Mouse (Mus musculus) megakaryocyte-erythroid progenitor cell, adult 5-6 weeks (primary cell): ENCODE data around the gene Foxk2. TPM values are rescaled to one million over a fixed set of nuclear protein-coding genes. Genes with fewer than 3 reads are reported as not detected.
A peak's percentile ranks its signal among the peaks of the same experiment; 100 is the strongest.

Source experiments
- ATAC-seq: replicated peaks from 2 replicates; pipeline ENCODE4 v1.8.0; 2016; ENCODE audit warnings: mild to moderate bottlenecking, inconsistent platforms; ENCODE audit not compliant: severe bottlenecking, poor library complexity, low FRiP score, low TSS enrichment
- total RNA-seq, 2 experiments: library from RNA; stranded (forward) in 1 of 2; stranded (reverse) in 1 of 2; fragments of 200-1000, 215-1000 nt in 1 of 2; fragments of >200 nt in 1 of 2; fragmentation: Nextera tagmentation in 1 of 2; gene quantifications; 2 replicates each; pipeline ENCODE4 v1.2.3; 2014 to 2017

Foxk2 gene
- total RNA-seq, 2 experiments from 2014 or later = 27.3 to 40.4 TPM

DNA sequence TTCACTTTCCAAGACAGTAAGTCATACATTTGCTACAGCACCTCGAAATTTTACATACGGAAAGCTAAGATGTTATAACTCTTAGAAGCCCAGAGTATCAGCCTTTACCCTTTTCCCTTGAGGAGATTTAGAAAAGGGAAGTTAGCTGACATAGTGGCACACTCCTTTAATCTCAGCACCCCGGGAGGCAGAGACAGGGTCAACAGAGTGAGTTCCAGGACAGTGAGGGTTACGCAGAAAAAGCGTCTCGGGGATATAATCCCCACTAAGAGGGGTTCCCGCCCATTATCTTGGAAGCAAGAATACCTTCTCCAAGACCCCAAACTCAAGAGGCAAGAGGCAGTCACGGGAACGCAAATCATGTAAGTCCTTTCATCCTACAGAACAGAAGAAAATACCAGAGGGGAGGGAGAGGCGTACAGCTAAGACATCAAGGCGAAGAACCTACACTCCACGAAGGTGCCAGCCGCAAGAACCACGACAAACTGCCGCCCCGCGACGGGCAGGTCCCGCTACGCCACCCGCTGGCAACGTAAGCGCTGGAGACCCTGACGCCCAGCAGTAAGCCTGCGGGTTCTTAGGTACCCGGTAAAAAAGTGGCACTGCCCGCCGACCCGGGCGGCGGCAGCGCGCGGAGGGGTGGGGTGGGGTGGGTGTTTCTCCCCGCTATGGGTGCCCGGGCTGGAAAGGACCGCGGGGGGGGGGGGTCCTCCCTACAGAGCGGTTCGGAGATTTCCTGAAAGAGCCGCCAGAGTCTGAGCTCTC lies 93.7 kb downstream of the Foxk2 start:
- ATAC-seq = 0 out of 2 replicates have a peak, but pooled peaks have one; percentile 33

DNA sequence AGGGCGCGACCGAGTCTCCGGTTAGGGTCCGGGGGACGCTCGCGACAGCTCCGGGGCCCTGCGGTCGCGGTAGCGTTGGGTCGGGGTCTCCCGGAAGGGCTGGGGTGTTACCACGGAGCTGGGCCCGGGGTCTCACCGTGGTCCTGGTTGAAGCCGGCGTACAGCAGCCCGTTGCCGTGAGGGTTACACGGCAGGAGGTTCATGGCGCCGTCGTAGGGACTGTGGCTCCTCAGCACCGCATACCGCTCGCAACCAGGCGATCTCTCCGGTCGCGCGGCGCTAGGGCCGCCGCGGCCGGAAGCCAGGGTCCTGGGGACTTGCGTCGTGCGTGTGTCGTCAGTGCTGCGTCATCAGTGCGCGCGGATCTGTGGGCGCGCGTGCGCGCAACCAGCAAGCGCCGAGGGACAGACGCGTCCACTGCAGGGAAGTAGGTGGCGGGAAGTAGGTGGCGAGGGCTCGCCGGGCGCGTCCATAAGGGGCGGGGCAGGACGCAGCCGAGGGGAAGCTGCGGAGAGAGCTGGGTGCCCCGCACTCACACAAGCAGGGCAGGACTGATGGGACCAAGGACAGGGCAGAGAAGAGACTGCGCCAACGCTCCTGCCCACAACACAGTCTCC lies 94.4 kb downstream of the Foxk2 start, which contains the start of gene Wdr45b:
TSS of gene Wdr45b (minus strand) at position 355 of the 617 bp plus-strand sequence.
- ATAC-seq = peak; percentile 94

Other genes with a start within 250 kb of the Foxk2 start
- gene Cd7, start 220.6 kb upstream of the Foxk2 start, total RNA-seq (2014; fragmentation: Nextera tagmentation) = 16.6 TPM in 2 replicates
- gene Cd7, start 220.6 kb upstream of the Foxk2 start, total RNA-seq (2017) = 1.2 and 6.7 TPM in 2 replicates
- not detected in 2 replicates for gene Sectm1b, start 196.4 kb upstream of the Foxk2 start, total RNA-seq (2014; fragmentation: Nextera tagmentation)
- not detected in 2 replicates for gene Sectm1b, start 196.4 kb upstream of the Foxk2 start, total RNA-seq (2017)
- not detected in 2 replicates for gene Sectm1a, start 178.8 kb upstream of the Foxk2 start, total RNA-seq (2014; fragmentation: Nextera tagmentation)
- not detected in 2 replicates for gene Sectm1a, start 178.8 kb upstream of the Foxk2 start, total RNA-seq (2017)
- not detected in 2 replicates for gene Tex19.2, start 141.3 kb upstream of the Foxk2 start, total RNA-seq (2014; fragmentation: Nextera tagmentation)
- not detected in 2 replicates for gene Tex19.2, start 141.3 kb upstream of the Foxk2 start, total RNA-seq (2017)
- gene Tex19.1, start 113.8 kb upstream of the Foxk2 start, total RNA-seq (2014; fragmentation: Nextera tagmentation) = not detected in 2 replicates
- not detected in 2 replicates for gene Tex19.1, start 113.8 kb upstream of the Foxk2 start, total RNA-seq (2017)
- gene Uts2r, start 99.7 kb upstream of the Foxk2 start, total RNA-seq (2014; fragmentation: Nextera tagmentation) = not detected in 2 replicates
- gene Uts2r, start 99.7 kb upstream of the Foxk2 start, total RNA-seq (2017) = not detected in 2 replicates
- gene Hexdc, start 55.6 kb upstream of the Foxk2 start, total RNA-seq (2014; fragmentation: Nextera tagmentation) = 7.2 and 7.7 TPM in 2 replicates
- gene Hexdc, start 55.6 kb upstream of the Foxk2 start, total RNA-seq (2017) = 4.5 and 6.0 TPM in 2 replicates
- gene Ogfod3, start 55.3 kb upstream of the Foxk2 start, total RNA-seq (2014; fragmentation: Nextera tagmentation) = 7.8 and 16.0 TPM in 2 replicates
- gene Ogfod3, start 55.3 kb upstream of the Foxk2 start, total RNA-seq (2017) = 8.2 and 13.5 TPM in 2 replicates
- 30.0 and 42.6 TPM in 2 replicates for gene Cybc1, start 30.7 kb upstream of the Foxk2 start, total RNA-seq (2014; fragmentation: Nextera tagmentation)
- gene Cybc1, start 30.7 kb upstream of the Foxk2 start, total RNA-seq (2017) = 18.2 and 27.2 TPM in 2 replicates
- gene Narf, start 22.7 kb upstream of the Foxk2 start, total RNA-seq (2014; fragmentation: Nextera tagmentation) = 46.0 and 51.1 TPM in 2 replicates
- gene Narf, start 22.7 kb upstream of the Foxk2 start, total RNA-seq (2017) = 43.7 and 63.3 TPM in 2 replicates
- 34.6 and 37.4 TPM in 2 replicates for gene Wdr45b, start 94.5 kb downstream of the Foxk2 start, total RNA-seq (2014; fragmentation: Nextera tagmentation)
- gene Wdr45b, start 94.5 kb downstream of the Foxk2 start, total RNA-seq (2017) = 33.6 and 41.1 TPM in 2 replicates
- 2.2 TPM in 1 of 2 replicates, not detected in the other for gene Rab40b, start 128.3 kb downstream of the Foxk2 start, total RNA-seq (2014; fragmentation: Nextera tagmentation)
- gene Rab40b, start 128.3 kb downstream of the Foxk2 start, total RNA-seq (2017) = 0.19 and 1.4 TPM in 2 replicates
- 18.8 and 22.0 TPM in 2 replicates for gene Fn3krp, start 161.4 kb downstream of the Foxk2 start, total RNA-seq (2014; fragmentation: Nextera tagmentation)
- 35.3 and 42.9 TPM in 2 replicates for gene Fn3krp, start 161.4 kb downstream of the Foxk2 start, total RNA-seq (2017)
- gene Fn3k, start 174.9 kb downstream of the Foxk2 start, total RNA-seq (2014; fragmentation: Nextera tagmentation) = 0.81 TPM in 1 of 2 replicates, not detected in the other
- 0.11 and 0.47 TPM in 2 replicates for gene Fn3k, start 174.9 kb downstream of the Foxk2 start, total RNA-seq (2017)
- 64.2 and 85.0 TPM in 2 replicates for gene Tbcd, start 192.0 kb downstream of the Foxk2 start, total RNA-seq (2014; fragmentation: Nextera tagmentation)
- 53.6 and 105 TPM in 2 replicates for gene Tbcd, start 192.0 kb downstream of the Foxk2 start, total RNA-seq (2017)